Mouse (Mus musculus): ENCODE measurements at regions not wholly inside any gene's neighbourhood (a gene's known extent, or its start where the extent isn't known, plus 50 kb on each side); places are given as distances from the start of the nearest gene placed in this dataset.

GRCm38 (mm10) chr11:31815855-31816488, 56.0 kb upstream of the Cpeb4 start:
- Histone ChIP-seq H3K4me3 (ENCODE audit: low read depth, low read length) (no peak overlapping the region), H3K4me1 (replicated peaks; ENCODE audit: control insufficient read depth, insufficient read depth, low read length) (peaks cover 15% of the 10 kb centered on the region), H3K27ac (ENCODE audit: low read depth, low read length) (no peak overlapping the region), H3K4me2 (no peak overlapping the region), H3K36me3 (ENCODE audit: control insufficient read depth, insufficient read depth, low read length) (no peaks in the 10 kb centered on the region), H3K9me3 (ENCODE audit: control insufficient read depth, low read length) (no peaks in the 10 kb centered on the region), H3K27me3 (replicated peaks; ENCODE audit: control insufficient read depth, insufficient read depth, low read length) (no peaks in the 10 kb centered on the region), H3K9ac (ENCODE audit: low read depth, low read length) (no peak overlapping the region)
- ATAC-seq (replicated peaks; ENCODE audit: low FRiP score) (no peak), DNase-seq (ENCODE audit: low spot score) (no peak)
- 82% methylated on average over 12 of the region's 12 CpGs for WGBS

- Histone ChIP-seq H3K4me2 (no peak overlapping the region), H3K36me3 (ENCODE audit: control insufficient read depth, insufficient read depth, low read length) (no peaks in the 10 kb centered on the region), H3K27me3 (replicated peaks; ENCODE audit: control insufficient read depth, insufficient read depth, low read length) (no peaks in the 10 kb centered on the region), H3K4me3 (ENCODE audit: low read depth, low read length) (no peak overlapping the region), H3K9me3 (ENCODE audit: control insufficient read depth, low read length) (no peaks in the 10 kb centered on the region), H3K9ac (ENCODE audit: low read depth, low read length) (no peak overlapping the region), H3K4me1 (replicated peaks; ENCODE audit: control insufficient read depth, insufficient read depth, low read length) (peaks cover 7% of the 10 kb centered on the region; the same call in 1 of the 2 replicates), H3K27ac (ENCODE audit: low read depth, low read length) (no peak overlapping the region)
- no peak for ATAC-seq (replicated peaks; ENCODE audit: low FRiP score)
- no peak for DNase-seq (ENCODE audit: low spot score)
- WGBS: 85% methylated on average over 7 of the region's 7 CpGs
Measured at GRCm38 (mm10) chr11:31818032-31818431, 54.0 kb upstream of the Cpeb4 start.

GRCm38 (mm10) chr11:31819964-31820363, 52.0 kb upstream of the Cpeb4 start:
- Histone ChIP-seq H3K27ac (ENCODE audit: low read depth, low read length) (no peak overlapping the region), H3K36me3 (ENCODE audit: control insufficient read depth, insufficient read depth, low read length) (no peaks in the 10 kb centered on the region), H3K9ac (ENCODE audit: low read depth, low read length) (no peak overlapping the region), H3K4me2 (no peak overlapping the region), H3K9me3 (ENCODE audit: control insufficient read depth, low read length) (no peaks in the 10 kb centered on the region), H3K4me3 (ENCODE audit: low read depth, low read length) (no peak overlapping the region), H3K27me3 (replicated peaks; ENCODE audit: control insufficient read depth, insufficient read depth, low read length) (no peaks in the 10 kb centered on the region), H3K4me1 (replicated peaks; ENCODE audit: control insufficient read depth, insufficient read depth, low read length) (peaks cover 10% of the 10 kb centered on the region)
- 78% methylated on average over 4 of the region's 4 CpGs for WGBS
- DNase-seq (ENCODE audit: low spot score) (no peak), ATAC-seq (replicated peaks; ENCODE audit: low FRiP score) (no peak)

- Histone ChIP-seq H3K27me3 (replicated peaks; ENCODE audit: control insufficient read depth, insufficient read depth, low read length) (no peaks in the 10 kb centered on the region), H3K4me1 (replicated peaks; ENCODE audit: control insufficient read depth, insufficient read depth, low read length) (peaks cover 19% of the 10 kb centered on the region), H3K4me3 (ENCODE audit: low read depth, low read length) (no peak overlapping the region), H3K4me2 (no peak overlapping the region), H3K9ac (ENCODE audit: low read depth, low read length) (no peak overlapping the region), H3K36me3 (ENCODE audit: control insufficient read depth, insufficient read depth, low read length) (no peaks in the 10 kb centered on the region), H3K9me3 (ENCODE audit: control insufficient read depth, low read length) (no peaks in the 10 kb centered on the region), H3K27ac (ENCODE audit: low read depth, low read length) (peak overlapping the region; percentile 35; the same call in 1 of the 2 replicates)
- DNase-seq (ENCODE audit: low spot score) (no peak), ATAC-seq (replicated peaks; ENCODE audit: low FRiP score) (no peak)
- WGBS: 44% methylated on average over 12 of the region's 12 CpGs
Measured at GRCm38 (mm10) chr11:31821479-31822411, 50.3 kb upstream of the Cpeb4 start.
